Mouse (Mus musculus): Measurements from ENCODE around the gene Sgk1.
A peak's percentile ranks its signal among the peaks of the same experiment; 100 is the strongest.

Sgk1 gene

GRCm38 (mm10) chr10:21996660-21997447 is 114.9 kb downstream of the Sgk1 start:
- peak; percentile 43 for DNase-seq (ENCODE audit: extremely low read depth, insufficient read length, low spot score)

DNA sequence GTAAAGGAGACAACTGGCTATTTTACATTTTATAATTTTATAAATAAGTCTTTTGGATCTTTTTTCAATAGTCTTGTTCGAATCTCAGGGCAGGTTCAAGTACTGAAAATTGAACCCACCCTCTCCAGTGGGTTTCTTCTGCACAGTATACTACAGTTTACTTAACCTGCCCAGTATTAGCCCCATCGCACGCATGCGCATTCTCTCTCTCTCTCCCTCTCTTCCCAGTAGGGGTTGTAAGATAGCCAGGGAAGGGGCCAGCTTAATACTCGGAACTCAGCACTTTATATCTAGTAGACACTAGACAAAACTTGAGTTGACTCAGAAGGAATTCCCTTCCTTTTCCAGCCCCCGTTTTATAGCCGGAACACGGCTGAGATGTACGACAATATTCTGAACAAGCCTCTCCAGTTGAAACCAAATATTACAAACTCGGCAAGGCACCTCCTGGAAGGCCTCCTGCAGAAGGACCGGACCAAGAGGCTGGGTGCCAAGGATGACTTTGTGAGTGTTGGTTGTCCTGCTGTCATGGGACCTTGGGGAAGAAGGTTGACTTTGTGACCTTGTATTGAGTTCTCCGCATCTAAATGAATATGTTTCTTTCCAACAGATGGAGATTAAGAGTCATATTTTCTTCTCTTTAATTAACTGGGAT is 115.7 kb downstream of the Sgk1 start:
- peak; percentile 32 for DNase-seq (ENCODE audit: extremely low read depth, insufficient read length, low spot score)

GRCm38 (mm10) chr10:21998503-21999180 is 116.7 kb downstream of the Sgk1 start:
- peak; percentile 70 for DNase-seq (ENCODE audit: extremely low read depth, insufficient read length, low spot score)

GRCm38 (mm10) chr10:22000491-22001306 is 118.7 kb downstream of the Sgk1 start:
- DNase-seq (ENCODE audit: extremely low read depth, insufficient read length, low spot score): peak; percentile 58

DNA sequence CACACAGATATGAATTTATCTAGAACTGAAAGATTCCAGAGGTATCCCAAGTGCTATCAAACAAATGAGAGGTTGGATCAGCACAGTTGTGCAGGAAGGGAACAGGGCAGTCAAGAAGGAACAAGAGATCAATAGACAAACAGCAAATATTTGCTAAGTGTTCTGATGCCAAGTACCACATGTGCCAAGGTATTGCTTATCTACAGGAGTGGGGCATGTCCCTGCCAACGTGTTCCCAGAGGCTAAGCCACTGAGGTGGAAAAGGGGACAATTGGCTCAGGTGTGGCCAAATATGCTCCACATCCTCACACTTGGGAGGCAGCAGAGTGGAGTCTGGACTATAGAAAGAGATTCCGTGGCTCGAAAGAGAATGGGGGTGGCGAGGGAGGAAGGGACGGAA is 119.6 kb downstream of the Sgk1 start:
- DNase-seq (ENCODE audit: extremely low read depth, insufficient read length, low spot score): no peak

- no peak for DNase-seq (ENCODE audit: extremely low read depth, insufficient read length, low spot score)
Measured at GRCm38 (mm10) chr10:22004763-22005162, 122.8 kb downstream of the Sgk1 start.

DNA sequence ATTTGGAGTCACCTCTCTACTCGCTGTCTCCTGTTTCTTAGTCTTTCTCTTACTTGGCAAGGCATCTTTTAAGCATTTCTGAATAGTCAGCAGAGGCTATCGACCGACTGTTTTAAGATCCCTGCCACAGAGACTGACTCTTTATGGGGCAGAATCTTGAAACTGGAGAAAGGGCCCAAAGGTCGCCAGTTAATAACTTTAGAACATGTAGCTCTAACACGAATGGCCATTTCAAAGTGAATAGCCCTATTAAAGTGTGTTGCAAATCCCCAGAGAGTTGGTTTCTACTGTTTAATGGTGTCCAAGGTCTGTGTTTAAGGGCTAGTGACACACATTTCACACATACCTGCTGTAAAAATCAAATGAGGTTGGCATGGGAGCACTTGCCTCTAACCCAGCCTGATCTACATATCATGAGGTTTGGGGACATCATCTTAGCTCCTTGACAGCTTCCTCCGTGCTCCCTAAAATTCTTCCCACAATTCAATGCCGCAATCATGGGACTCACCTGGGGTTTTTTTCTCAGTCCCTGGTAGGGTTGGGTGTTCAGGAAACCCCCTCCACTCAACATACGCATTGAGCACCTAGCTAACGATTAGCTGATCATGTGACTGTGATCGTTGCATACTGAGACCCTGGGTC is 125.3 kb downstream of the Sgk1 start:
- DNase-seq (ENCODE audit: extremely low read depth, insufficient read length, low spot score): no peak

- DNase-seq (ENCODE audit: extremely low read depth, insufficient read length, low spot score): no peak
Measured at GRCm38 (mm10) chr10:22007802-22008172, 125.8 kb downstream of the Sgk1 start.

- peak; percentile 26 for DNase-seq (ENCODE audit: extremely low read depth, insufficient read length, low spot score)
Measured at GRCm38 (mm10) chr10:22010088-22010818, 128.3 kb downstream of the Sgk1 start.

DNA sequence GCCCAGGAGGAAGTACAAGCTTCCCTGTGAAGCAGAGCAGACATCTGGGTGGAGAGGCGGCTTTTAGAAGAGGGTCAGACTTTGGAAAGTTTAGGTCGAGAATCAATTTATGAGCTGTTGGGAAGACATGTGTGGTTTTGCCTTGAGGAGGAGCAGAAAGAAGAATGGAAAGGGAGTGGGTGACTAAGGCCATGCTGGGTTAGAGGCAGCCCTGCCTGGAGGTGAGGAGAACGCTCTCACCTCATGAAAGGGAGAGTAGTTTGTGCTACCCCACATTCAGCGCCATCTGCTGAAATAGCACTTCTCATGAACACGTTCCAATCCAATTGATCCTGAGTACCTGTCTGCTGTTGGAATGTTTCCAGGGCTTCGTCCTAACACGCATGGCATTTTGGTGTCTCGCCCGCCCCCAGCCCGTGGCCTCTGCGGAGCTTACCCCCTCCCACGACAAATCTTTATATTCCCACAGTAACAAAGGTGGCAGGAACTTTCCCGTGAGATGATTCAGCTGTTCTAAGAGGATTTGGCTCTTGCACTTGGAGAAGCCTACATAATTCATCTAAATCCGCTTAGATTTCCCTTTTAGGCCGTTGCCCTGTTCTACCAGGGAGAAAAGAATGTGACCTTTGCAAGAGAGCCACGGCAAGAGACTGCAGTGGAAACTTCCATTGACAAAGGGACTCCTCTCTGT is 135.6 kb downstream of the Sgk1 start:
- DNase-seq (ENCODE audit: extremely low read depth, insufficient read length, low spot score): no peak

DNA sequence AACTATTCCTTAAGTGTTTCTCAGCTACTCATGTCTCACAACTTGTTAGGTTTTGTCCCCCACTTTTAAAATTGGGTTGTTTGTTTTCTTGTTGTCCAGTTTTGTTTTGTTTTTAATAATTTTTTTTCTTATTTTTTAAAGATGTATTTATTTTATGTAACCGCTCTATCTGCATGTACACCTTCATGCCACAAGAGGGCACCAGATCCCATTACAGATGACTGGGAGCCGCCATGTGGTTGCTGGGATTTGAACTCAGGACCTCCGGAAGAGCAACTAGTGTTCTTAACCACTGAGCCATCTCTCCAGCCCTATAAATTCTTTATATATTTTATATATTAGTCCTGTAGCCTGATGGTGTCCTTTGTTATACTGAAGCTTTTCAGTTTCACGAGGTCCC is 136.6 kb downstream of the Sgk1 start:
- no peak for DNase-seq (ENCODE audit: extremely low read depth, insufficient read length, low spot score)

DNA sequence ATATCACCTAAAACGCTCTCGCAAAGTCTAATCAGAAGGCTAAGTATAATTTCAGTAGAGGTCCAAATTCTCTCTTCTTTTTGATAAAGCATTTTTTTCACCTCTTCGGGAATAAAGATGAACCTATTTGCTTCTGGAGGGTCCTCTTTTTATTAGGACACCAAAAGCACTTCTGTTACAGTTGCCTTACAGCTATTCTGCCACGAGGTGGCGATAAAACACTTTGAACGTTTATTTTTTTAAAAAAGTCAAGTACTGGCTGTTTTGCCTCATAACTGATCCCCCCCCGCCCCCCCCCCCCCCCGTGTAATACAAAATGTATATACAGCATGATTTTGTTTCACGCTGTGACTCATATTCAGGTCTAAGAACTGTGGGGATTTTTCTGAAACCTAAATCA is 152.3 kb downstream of the Sgk1 start:
- DNase-seq (ENCODE audit: extremely low read depth, insufficient read length, low spot score): no peak

GRCm38 (mm10) chr10:22036256-22036655 is 154.3 kb downstream of the Sgk1 start:
- peak; percentile 13 for DNase-seq (ENCODE audit: extremely low read depth, insufficient read length, low spot score)
